Mouse (Mus musculus): ENCODE data around the gene Sept12. TPM values are rescaled to one million over a fixed set of nuclear protein-coding genes. Genes with fewer than 3 reads are reported as not detected.

Sept12 gene
- polyA plus RNA-seq (2012; rRNA removed) = 0.33 TPM in 1 of 2 replicates, not detected in the other

GRCm38 (mm10) chr16:4997553-4997952 lies at the start of gene Sept12:
Sept12 (minus strand) TSS chr16:4997852.
- Histone ChIP-seq H3K4me1 (ENCODE audit: control insufficient read depth, insufficient read depth, low read length) (peaks cover 6% of the 10 kb centered on the region), H3K27me3 (replicated peaks; ENCODE audit: control insufficient read depth, insufficient read depth, low read length) (no peaks in the 10 kb centered on the region), H3K27ac (ENCODE audit: insufficient read depth, low read depth, low read length) (no peak within 1 kb of the TSS), H3K4me3 (ENCODE audit: insufficient read depth, low read depth, low read length) (no peak within 1 kb of the TSS), H3K36me3 (ENCODE audit: control insufficient read depth, insufficient read depth, low read length) (no peaks in the 10 kb centered on the region)
- no peak for TF ChIP-seq POLR2A (IDR thresholded peaks at IDR 0.05; ENCODE audit: low read depth, low read length)
- TF ChIP-seq CTCF (conservative IDR thresholded peaks at IDR 0.05; ENCODE audit: insufficient read depth, insufficient read length, low read depth, low read length) = no peak
- DNase-seq = peak; percentile 55
- 13% methylated on average over 3 of the region's 3 CpGs for WGBS

DNA sequence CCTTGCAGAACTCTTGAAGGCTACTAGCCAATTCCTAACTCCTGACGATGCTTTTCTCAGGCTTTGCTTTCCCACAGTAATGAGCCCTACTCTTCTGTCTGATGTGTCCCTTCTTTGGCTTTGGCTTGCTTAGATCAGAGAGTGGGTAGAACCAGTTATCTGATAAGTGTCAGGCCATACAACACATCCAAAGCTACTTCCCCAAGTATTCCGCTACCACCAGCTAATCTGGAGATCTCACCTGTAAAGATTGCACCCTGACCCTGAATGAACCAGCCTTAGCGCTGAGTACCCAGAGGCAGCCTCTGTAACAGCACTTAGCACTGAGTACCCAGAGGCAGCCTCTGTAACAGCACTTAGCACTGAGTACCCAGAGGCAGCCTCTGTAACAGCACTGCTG lies 47.7 kb upstream of the Sept12 start:
- TF ChIP-seq POLR2A (IDR thresholded peaks at IDR 0.05; ENCODE audit: low read depth, low read length) (no peak), CTCF (conservative IDR thresholded peaks at IDR 0.05; ENCODE audit: insufficient read depth, insufficient read length, low read depth, low read length) (no peak)
- no peak for DNase-seq
- H3K4me1 ChIP-seq (ENCODE audit: control insufficient read depth, insufficient read depth, low read length) = peaks cover 5% of the 10 kb centered on the region; the same call in 1 of the 2 replicates
- H3K36me3 ChIP-seq (ENCODE audit: control insufficient read depth, insufficient read depth, low read length) = peaks cover 9% of the 10 kb centered on the region
- no peak overlapping the region for H3K4me3 ChIP-seq (ENCODE audit: insufficient read depth, low read depth, low read length)
- no peak overlapping the region for H3K27ac ChIP-seq (ENCODE audit: insufficient read depth, low read depth, low read length)
- whole genome bisulfite sequencing = 89% methylated on average over 3 of the region's 3 CpGs
- H3K27me3 ChIP-seq (replicated peaks; ENCODE audit: control insufficient read depth, insufficient read depth, low read length) = no peaks in the 10 kb centered on the region

- peaks cover 12% of the 10 kb centered on the region for H3K36me3 ChIP-seq (ENCODE audit: control insufficient read depth, insufficient read depth, low read length)
- no peak overlapping the region for H3K27ac ChIP-seq (ENCODE audit: insufficient read depth, low read depth, low read length)
- 60% methylated on average over 5 of the region's 5 CpGs for WGBS
- peak; percentile 61 for DNase-seq
- H3K27me3 ChIP-seq (replicated peaks; ENCODE audit: control insufficient read depth, insufficient read depth, low read length) = no peaks in the 10 kb centered on the region
- TF ChIP-seq CTCF (conservative IDR thresholded peaks at IDR 0.05; ENCODE audit: insufficient read depth, insufficient read length, low read depth, low read length) = no peak
- no peak for TF ChIP-seq POLR2A (IDR thresholded peaks at IDR 0.05; ENCODE audit: low read depth, low read length)
- no peak overlapping the region for H3K4me3 ChIP-seq (ENCODE audit: insufficient read depth, low read depth, low read length)
- peaks cover 8% of the 10 kb centered on the region; the same call in 1 of the 2 replicates for H3K4me1 ChIP-seq (ENCODE audit: control insufficient read depth, insufficient read depth, low read length)
These were observed 39.1 kb upstream of the Sept12 start for GRCm38 (mm10) chr16:5036649-5037234.

GRCm38 (mm10) chr16:5035591-5035990 lies 37.9 kb upstream of the Sept12 start:
- no peaks in the 10 kb centered on the region for H3K27me3 ChIP-seq (replicated peaks; ENCODE audit: control insufficient read depth, insufficient read depth, low read length)
- TF ChIP-seq POLR2A (IDR thresholded peaks at IDR 0.05; ENCODE audit: low read depth, low read length) = no peak
- no peak for TF ChIP-seq CTCF (conservative IDR thresholded peaks at IDR 0.05; ENCODE audit: insufficient read depth, insufficient read length, low read depth, low read length)
- H3K4me1 ChIP-seq (ENCODE audit: control insufficient read depth, insufficient read depth, low read length) = peaks cover 8% of the 10 kb centered on the region; the same call in 1 of the 2 replicates
- peak; percentile 14 for DNase-seq
- 92% methylated on average over 3 of the region's 3 CpGs for WGBS
- H3K27ac ChIP-seq (ENCODE audit: insufficient read depth, low read depth, low read length) = no peak overlapping the region
- peaks cover 15% of the 10 kb centered on the region for H3K36me3 ChIP-seq (ENCODE audit: control insufficient read depth, insufficient read depth, low read length)
- no peak overlapping the region for H3K4me3 ChIP-seq (ENCODE audit: insufficient read depth, low read depth, low read length)

DNA sequence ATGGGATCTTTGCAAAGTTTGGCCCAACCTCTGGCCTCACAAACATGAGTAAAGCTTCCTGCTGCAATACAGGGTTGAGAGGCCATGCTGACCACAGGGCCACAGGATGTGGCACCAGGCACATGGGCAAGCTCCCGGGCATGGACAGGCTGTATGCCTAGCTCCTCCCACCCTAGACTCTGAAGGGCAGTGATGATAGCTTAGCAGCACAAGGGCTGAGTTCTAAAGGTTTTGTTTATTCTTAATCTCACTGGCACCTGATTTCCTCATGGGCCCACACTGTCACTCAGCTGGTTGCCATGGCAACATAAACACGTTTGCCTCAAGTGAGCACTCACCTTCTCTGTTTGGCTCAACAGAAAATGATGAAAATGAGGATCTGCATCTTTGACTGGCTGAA lies 32.2 kb upstream of the Sept12 start:
- H3K36me3 ChIP-seq (ENCODE audit: control insufficient read depth, insufficient read depth, low read length) = peaks cover 23% of the 10 kb centered on the region
- H3K27ac ChIP-seq (ENCODE audit: insufficient read depth, low read depth, low read length) = no peak overlapping the region
- H3K4me1 ChIP-seq (ENCODE audit: control insufficient read depth, insufficient read depth, low read length) = no peaks in the 10 kb centered on the region
- TF ChIP-seq POLR2A (IDR thresholded peaks at IDR 0.05; ENCODE audit: low read depth, low read length) (no peak), CTCF (conservative IDR thresholded peaks at IDR 0.05; ENCODE audit: insufficient read depth, insufficient read length, low read depth, low read length) (no peak)
- no peak for DNase-seq
- WGBS = 44% methylated on average over 2 of the region's 2 CpGs
- H3K27me3 ChIP-seq (replicated peaks; ENCODE audit: control insufficient read depth, insufficient read depth, low read length) = no peaks in the 10 kb centered on the region
- no peak overlapping the region for H3K4me3 ChIP-seq (ENCODE audit: insufficient read depth, low read depth, low read length)

DNA sequence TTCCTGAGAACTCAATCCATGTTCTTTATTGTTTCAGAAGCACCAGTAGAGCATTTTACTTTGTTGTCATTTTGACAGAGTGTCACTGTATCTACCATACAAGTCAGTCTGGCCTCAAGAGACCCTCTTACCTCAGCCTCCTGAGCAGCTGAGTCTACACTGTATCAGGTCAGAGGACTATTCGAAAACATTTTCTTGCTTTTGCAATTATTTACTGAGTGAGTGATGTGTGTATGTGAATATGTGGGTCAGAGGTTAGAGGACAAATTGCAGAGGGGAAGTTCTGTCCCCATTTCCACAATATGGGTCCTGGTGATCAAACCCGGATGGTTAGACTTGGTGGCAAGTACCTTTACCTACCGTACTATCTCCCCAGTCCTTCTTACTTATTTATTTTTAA lies 26.4 kb upstream of the Sept12 start:
- Histone ChIP-seq H3K27me3 (replicated peaks; ENCODE audit: control insufficient read depth, insufficient read depth, low read length) (no peaks in the 10 kb centered on the region), H3K4me1 (ENCODE audit: control insufficient read depth, insufficient read depth, low read length) (no peaks in the 10 kb centered on the region), H3K4me3 (ENCODE audit: insufficient read depth, low read depth, low read length) (no peak overlapping the region), H3K27ac (ENCODE audit: insufficient read depth, low read depth, low read length) (no peak overlapping the region), H3K36me3 (ENCODE audit: control insufficient read depth, insufficient read depth, low read length) (peaks cover 23% of the 10 kb centered on the region)
- no peak for TF ChIP-seq CTCF (conservative IDR thresholded peaks at IDR 0.05; ENCODE audit: insufficient read depth, insufficient read length, low read depth, low read length)
- TF ChIP-seq POLR2A (IDR thresholded peaks at IDR 0.05; ENCODE audit: low read depth, low read length) = no peak
- 90% methylated on average over 3 of the region's 3 CpGs for WGBS
- no peak for DNase-seq

- TF ChIP-seq POLR2A (IDR thresholded peaks at IDR 0.05; ENCODE audit: low read depth, low read length) (no peak), CTCF (conservative IDR thresholded peaks at IDR 0.05; ENCODE audit: insufficient read depth, insufficient read length, low read depth, low read length) (no peak)
- Histone ChIP-seq H3K27me3 (replicated peaks; ENCODE audit: control insufficient read depth, insufficient read depth, low read length) (no peaks in the 10 kb centered on the region), H3K4me3 (ENCODE audit: insufficient read depth, low read depth, low read length) (no peak overlapping the region), H3K27ac (ENCODE audit: insufficient read depth, low read depth, low read length) (no peak overlapping the region), H3K36me3 (ENCODE audit: control insufficient read depth, insufficient read depth, low read length) (peaks cover 3% of the 10 kb centered on the region; the same call in 1 of the 2 replicates), H3K4me1 (ENCODE audit: control insufficient read depth, insufficient read depth, low read length) (peaks cover 10% of the 10 kb centered on the region)
- DNase-seq = no peak
- 91% methylated on average over 4 of the region's 4 CpGs for WGBS
These were observed 16.9 kb upstream of the Sept12 start for GRCm38 (mm10) chr16:5014578-5014977.
